Mouse (Mus musculus) spleen, postnatal 4 days (tissue): ENCODE measurements around the gene Phf23.
"Not testable (repeated sequence)": the region's sequence is repeated elsewhere in the genome, so short reads cannot be mapped to it uniquely, and the experiment has no call there.

Experiments used
- DNase-seq, 2 experiments: peaks; one replicate each; pipeline ENCODE4 v3.0.0; 2022; ENCODE audit warnings: low spot score in 2 of 2

Gene Phf23

DNA sequence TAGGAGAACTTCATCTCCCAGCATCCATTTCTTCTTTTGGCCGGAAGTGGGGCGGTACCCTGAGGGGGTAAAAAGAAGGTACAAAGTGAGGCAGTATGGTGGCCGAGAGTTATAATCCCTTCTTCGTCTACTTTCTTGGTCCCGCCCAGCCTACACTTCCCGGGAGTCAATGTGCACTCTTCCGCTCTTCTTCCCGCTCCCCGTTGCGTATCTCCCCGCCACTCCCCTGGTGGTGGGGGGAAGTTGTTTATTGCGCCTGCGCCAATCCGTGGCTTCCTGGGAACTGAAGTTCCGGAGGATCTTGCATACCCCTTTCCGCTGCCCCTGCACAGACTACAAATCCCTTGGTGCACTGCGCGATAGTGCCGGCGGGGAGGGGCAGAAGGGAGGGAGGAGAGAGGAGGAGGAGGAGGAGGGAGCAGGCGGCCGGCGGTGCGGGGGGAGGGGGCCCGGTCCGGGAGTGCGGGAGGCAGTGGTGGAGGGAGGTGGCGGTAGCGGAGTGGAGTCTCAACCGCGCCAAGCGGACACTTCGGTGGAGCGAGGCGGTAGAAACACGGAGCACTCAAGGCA is at the start of gene Phf23:
Gene Phf23 (plus strand): TSS at position 387 of the 570 bp plus-strand sequence.
- DNase-seq: peak; percentile 96

DNA sequence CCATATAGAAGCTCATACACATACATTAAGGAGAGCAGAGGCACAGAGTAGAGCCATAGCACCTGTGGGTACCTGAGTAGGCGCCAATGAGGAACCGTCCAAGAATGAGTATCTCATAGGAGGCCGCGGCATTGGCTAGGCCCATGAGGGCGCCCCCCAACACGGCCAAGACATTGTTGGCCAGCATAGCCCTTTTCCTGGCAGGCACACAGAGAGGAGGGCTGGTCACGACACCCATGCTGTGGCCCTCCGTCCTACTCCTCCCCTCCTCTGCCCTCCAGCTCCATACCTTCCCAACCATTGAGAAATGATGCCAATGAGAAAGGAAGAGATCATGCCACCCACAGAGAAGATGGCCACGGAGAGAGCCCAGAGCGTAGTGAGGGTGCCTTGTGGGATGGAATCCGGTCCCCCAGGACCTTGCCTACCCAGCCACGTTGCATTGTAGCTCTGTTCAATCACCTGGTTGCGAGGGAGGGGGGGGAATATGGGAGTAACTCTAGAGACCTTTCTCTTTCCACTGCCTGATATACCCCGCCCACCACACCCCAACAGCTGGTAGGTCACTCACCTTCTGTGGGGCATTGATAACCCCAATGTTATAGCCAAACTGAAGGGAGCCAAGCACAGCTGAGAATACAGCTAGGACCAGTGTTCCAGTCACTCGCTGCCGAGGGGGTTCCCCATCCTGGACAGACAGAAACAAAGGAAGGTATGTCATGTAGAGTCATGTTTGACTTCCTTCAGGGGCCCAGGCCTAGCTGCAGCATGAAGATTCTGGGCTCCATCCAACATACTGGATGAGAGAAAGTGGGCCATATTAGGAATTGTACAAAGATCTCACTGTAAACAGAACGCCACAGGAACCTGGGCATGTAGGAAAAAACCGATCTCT is 49.3 kb upstream of the Phf23 start:
- peak; percentile 62 to 78 for DNase-seq

DNA sequence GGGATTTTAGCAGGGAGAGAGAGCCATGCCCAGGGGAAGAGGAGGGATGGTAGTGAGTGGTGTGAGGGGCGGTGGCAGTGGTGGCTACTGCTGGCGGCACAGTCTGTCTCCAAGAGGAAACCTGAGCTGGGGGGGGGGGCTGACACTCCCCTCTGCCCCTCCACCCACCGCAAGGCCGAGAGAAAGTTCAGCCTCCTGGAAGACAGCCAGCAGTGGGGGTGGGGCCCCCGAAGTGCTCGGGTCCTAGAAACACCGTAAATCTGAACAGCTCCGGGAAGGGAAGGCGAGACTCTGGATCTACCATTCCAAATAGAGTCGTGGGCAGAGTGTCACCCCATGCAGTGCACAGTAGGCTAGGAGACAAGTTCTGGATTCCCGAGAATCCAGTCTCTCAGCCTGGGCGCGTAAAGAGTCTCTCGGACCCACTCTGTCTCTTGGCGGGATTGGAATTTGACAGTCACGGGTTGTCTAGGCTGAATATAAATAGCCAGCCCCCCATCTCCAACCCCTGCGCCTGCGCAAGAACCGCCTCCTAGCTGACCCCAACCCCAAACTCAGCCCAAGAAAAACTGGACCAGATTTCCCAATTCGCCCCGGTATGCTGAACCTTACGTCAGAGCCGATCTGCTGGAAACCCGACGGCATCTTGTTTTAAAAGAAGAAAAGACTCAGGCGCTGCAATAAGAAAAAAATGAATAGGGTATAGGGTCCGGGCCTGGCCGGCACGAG is 48.1 kb upstream of the Phf23 start:
- DNase-seq: peak; percentile 69 to 83

DNA sequence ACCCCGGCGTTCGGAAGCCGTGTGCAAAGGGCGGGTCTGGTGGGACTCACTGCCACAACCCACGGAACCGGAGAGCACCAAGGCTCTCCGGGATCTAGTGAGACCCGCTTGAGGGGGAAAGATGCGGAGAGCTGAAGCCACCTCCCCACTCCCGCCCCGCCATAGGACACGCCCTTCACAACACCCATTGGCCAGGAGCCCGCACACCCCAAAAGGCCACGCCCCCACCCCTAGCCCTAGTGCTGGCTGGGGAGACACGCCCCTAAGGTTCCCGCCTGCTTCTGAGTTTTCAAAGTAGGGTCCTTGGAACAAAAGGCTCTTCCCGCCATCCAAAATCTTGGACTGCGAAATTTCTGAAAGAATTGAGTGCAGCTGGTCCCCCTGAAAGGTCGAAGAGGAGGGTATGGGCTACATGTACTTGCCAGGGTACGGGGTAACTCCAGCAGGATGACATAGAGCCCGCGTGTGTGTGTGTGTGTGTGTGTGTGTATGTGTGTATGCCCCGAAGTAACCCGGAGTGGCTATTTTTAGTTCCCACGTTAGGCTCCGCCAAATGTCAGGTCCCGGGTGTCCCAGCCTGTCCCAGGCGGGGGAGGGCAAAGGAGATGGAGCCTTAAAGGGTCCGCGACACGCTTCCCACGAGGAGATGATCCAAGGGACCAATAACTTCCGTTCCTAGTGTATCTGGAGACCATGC is 47.4 kb upstream of the Phf23 start, which contains the start of gene Slc2a4:
Gene Slc2a4 (minus strand): TSS at position 123 of the 697 bp plus-strand sequence.
- DNase-seq: peak; percentile 97 to 98

DNA sequence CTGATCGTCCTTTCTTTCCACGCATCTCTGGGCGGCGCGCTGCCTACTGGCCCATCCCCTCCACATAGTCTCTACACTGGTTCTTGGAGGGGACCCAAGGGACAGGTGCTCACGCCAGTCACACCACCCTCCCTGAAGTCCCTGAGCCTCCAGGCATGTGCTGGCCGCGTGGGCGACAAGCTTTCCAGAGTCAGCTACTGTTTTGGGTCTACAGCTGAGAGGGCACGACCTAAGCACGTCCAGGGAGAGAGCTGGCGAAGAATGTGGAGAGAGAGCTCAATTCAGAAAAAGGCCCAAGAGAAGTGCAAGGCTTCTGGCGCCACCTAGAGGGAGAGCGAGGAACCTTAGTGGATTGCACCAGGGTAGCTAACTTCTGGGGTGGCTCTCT is 46.8 kb upstream of the Phf23 start:
- DNase-seq: peak; percentile 91 to 97

DNA sequence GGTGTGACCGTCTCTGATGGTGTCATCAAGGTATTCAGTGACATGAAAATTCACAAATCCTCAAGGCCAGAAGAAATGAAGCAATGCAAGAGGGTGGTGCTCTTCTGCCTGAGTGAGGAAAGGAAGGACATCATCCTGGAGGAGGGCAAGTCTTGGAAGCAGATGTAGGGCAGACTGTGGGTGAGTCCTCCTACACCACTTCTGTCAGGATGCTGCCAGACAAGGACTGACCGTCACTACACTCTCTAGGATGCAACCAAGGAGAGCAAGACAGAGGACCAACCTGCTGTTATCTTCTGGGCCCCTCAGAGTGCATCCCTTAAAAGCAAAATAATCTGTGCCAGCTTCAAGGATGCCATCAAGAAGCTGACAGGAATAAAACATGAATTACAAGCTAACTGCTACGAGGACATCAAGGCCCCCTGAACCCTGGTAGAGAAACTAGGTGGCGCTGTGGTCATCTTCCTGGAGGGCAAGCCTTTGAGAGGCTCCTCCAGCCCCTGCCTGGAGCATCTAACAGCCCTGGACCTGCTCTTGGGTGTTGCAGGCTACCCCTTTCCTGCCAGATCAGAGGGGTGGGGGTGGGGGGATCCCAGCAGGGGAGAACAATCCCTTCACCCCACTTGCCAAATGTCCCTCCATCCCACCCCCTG is 44.6 kb upstream of the Phf23 start:
- DNase-seq: peak in 1 of 2 experiments; percentile 80

DNA sequence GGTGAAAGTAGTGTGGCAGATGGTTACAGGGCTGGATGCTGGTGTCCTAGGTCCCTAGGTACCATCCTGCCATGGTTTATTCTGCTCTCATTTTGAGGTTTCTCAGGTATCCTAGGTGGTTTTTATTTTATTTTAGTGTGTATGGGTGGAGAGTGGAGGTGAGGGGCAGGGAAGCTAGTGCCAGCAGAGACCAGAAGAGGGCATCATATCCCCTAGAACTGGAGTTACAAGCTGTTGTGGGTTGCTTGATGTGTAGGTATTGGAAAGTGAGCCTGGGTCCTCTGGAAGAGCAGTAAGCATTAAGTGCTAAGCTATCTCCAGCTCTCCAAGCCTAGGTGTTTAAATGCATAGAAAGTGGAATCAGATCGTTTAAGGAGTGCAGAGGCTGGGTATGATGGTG is 43.3 kb upstream of the Phf23 start:
- DNase-seq: no peak

DNA sequence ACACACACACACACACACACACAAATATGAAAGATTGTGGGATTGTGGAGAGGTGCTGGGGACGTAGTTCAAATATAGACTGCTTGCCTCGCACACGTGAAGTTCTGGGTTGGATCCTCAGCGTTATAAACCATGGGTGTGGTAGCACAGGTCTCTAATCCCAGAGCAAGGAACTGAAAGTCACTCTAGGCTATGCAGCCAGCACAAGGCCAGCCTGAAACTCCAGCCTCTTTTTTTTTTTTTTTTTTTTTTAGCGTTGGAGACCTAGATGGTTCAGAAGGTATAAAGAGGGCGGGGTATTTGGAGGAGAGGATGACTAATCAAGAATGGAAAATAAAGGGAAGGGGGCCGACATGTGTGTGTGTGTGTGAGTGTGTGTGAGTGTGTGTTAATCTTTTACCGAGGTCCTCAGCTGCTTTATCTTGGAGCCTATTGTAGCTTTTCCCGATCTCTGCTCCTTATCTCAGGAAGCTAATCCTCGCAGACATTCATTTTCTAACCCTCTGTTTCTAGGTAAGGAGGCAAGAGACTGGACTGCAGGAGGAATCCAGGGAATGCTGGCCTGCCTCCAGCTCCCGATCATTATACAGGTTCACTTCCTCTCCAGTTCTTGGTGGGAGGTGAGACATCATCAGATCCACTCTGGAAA is 42.2 kb upstream of the Phf23 start:
- no peak for DNase-seq

DNA sequence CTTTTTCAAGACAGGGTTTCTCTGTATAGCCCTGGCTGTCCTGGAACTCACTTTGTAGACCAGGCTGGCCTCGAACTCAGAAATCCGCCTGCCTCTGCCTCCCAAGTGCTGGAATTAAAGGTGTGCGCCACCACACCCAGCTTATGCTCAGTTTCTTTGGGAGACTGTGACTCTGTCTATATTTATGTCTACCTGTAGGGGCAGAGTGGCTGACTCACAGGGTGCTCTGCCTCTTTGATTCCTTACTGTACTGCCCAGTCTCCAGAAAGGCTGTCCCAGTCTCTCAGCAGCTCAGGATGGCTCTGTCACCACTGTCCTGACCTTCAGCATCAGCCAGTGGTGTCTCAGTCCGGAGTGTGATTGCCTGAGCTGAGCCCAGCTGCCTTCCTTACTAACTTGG is 40.0 kb upstream of the Phf23 start:
- not testable (repeated sequence) for DNase-seq

DNA sequence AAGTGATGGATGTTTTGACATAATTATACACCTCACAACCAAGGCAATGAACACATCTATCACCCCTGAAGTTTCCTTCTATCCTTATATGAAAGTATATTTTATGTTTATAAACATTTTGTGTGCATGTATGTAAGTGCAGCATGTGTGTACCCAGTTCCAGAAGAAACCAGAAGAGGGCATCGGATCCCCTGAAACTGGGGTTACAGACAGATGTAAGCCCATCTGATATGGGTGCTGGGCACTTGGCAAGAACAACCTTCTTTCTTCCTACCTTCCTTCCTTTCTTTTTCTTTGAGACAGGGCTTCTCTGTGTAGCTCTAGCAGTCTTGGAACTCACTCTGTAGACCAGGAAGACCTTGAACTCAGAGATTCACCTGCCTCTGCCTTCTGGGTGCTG is 39.4 kb upstream of the Phf23 start:
- DNase-seq: no peak

DNA sequence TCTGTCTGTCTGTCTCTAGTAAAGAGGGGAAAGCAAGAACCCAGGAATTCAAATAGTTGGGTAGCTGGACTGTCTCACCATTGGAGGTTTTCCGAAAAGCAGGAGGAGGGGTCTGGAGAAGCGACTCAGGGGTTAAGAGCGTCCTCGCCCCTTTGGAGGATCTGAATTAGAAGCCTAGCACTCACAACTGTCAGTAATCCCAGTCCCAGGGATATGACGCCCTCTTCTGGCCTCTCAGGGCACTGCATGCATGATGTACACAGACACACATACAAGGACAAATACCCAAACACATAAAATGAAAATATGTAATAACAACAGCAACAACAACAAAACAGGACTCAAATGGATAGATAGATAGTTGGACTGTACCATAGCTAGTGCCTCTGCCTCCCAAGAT is 35.0 kb upstream of the Phf23 start:
- peak in 1 of 2 experiments; percentile 72 for DNase-seq

DNA sequence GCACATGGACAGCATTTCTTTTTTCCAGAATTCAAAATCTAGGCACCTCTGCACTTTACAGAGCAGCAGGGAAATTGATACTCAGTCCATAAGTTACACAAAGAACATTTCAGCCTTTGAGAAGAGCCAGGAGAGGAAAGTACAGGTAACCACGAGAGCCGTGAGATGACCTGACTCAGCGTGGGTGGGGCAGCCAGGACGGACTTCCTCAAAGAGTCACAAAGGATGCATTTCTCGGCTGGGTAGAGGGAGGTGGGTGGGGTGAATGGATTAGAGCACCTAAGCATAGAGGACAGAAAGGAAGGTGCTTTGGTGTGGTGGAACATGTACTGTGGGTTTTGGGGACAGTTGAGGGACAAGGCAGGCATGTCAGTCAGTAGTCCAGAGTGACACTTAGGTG is 33.7 kb upstream of the Phf23 start:
- DNase-seq: peak in 1 of 2 experiments; percentile 55

DNA sequence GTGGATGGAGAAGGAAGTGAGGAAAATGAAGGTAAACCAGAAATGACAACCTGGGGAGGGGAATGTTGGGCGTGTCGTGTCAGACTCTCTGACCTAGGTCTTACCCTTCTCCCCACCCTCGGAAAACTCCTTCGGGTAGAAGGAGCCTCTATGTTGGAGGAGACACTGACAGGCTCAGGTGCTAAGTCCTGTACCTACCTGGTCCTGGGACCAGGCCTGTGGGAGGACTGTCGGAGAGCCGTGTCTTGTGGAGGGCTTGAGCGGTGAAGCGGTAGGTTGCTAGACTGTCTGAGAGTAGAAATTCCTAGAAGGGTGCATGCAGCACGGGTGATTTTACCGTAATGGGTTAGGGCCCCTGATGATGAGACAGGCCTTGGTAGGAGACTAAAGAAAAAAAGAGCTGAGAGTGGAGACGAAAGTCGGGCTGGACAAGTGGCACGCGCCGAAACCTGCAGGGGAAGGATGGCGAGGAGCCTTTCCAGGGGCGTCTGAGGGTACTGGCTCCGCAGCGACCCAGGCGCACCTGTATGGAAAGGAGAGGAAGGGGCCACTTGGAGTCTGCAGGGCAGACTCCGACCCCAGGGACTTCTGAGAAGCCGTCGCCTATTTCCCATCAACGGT is 30.8 kb upstream of the Phf23 start, which contains the start of gene Cldn7:
Gene Cldn7 (plus strand): TSS at position 130 of the 621 bp plus-strand sequence.
- DNase-seq: no peak

DNA sequence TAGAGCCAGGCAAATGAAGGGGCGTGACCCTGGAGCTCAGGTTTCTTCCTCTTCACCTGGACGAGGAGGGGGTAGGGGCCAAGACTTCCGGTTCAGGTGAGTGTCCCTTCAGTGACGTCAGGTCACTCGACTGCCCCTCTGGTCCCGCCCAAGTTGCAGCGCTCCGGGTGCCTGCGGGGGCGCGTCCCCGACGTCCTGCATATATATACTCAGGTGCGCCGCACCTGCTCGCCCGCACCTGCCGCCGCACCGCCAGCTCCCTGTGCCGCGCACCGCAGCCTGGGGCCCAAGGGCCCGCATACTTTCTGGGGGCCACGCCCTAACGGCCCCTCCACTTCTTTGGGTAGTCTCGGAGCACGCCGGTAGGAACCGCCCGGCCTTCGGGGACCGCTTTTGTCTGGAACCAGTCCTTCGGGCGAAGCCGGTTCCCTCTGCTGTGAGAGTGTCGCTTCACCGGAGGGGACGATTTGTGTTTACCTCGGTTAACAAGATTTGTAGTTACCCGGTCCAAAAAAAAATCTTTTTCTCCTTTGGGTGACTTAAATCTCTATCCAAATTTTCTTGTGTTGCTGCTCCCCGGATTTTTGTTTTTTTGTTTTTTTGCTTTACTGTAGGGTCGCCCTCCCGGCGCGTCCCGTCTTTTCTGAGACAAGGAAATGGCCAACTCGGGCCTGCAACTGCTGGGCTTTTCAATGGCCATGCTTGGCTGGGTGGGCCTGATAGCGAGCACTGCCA is 30.1 kb upstream of the Phf23 start:
- DNase-seq: no peak

DNA sequence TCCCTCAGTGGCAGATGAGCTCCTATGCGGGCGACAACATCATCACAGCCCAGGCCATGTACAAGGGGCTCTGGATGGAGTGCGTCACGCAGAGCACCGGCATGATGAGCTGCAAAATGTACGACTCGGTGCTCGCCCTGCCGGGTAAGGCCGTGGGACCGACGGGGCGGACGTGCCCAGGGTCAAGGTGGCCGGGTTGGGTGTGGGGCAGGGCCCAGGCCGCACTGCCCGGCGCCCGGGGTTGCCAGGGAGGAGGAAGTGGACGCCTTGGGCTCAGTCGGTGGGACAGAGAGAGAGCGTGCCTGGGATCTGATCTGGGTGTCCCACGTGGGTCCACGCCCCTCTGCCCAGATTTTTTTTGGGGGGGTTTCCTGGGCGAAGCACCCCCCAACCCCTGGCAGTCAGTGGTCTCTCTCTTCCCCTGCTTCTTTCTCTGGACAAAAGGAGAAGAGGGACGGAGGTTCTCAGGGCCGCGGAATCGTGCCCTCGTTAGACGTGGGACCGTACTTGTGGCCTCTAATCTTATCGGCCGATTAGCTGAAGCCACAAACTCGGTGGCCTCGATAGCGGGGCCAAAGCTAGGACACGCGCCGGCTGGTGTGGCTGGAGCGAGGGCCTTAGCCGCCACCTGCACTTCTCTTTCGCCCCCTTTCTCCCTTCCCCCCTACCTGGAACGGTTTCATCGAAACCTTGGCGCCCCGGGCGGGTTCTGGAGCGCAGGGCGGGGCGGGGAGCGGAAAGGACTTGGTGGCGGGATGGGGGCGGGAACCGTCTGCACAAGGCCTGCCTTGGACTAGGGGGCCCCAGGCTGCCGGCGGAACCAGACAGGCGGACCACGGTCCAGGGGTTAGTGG is 29.3 kb upstream of the Phf23 start:
- DNase-seq: no peak

DNA sequence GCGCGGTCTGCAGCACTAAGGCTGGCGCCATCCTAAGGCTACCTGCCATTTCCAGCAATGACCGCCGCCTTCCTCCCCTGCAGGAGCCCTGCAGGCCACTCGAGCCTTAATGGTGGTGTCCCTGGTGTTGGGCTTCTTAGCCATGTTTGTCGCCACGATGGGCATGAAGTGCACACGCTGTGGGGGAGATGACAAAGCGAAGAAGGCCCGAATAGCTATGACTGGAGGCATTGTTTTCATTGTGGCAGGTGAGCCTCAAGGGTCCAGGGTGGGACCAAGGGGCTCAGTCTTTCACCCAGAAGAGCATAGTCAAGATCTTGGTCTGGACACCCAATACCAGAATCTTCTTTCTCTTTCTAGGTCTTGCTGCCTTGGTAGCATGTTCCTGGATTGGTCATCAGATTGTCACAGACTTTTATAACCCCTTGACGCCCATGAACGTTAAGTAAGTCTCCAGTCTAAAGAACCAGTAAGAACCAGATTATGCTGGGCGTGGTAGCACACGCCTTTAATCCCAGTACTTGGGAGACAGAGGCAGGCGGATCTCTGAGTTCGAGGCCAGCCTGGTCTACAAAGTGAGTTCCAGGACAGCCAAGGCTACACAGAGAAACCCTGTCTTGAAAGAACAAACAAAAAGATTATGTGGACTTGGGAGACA is 28.6 kb upstream of the Phf23 start:
- no peak for DNase-seq

DNA sequence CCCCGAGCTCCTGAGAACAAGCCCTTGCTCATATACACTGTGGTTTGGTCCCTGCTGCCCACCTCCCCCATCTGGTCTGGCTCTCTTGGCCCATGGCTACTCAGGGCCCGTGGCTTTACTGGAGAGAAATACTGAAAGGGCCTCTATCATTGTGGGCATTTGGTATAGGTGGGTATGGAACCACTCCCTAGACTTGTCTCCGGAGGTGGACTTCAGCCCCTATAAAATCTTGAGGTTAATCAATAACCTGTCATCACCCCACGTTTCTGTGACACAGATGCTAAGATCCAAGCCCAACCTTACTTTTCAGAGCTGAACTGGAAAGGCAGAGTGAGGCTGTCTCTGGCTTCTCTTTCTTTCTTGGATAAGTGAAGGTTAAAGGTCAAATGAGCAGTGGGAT is 26.8 kb upstream of the Phf23 start:
- no peak for DNase-seq

DNA sequence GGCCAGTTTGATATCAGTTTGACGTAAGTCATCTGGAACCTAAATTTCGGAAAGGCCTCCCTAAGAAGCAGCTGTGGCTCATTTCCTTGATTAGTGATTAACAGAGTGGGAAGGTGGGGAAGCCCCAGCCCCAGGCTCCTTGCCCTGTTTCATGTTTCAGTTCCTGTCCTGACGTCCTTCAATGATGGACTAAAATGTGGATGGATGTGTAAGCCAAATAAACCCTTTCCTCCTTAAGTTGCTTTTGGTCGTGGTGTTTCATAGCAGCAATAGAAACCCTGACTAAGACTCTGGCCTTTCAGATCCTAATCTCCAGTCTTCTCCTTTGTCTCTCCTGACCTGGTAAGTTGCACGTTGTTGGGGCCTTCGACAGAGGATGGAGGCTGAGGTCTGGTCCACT is 25.4 kb upstream of the Phf23 start:
- no peak for DNase-seq
